Mouse (Mus musculus): ENCODE results near the gene Sftpa1.

Sftpa1 gene

GRCm38 (mm10) chr14:41160743-41161142, 29.2 kb downstream of the Sftpa1 start:
- DNase-seq (ENCODE audit: inconsistent ontology term) = peak; percentile 18

- peak; percentile 9 for DNase-seq (ENCODE audit: inconsistent ontology term)
These were observed 31.1 kb downstream of the Sftpa1 start for GRCm38 (mm10) chr14:41162663-41163062.

- no peak for DNase-seq (ENCODE audit: inconsistent ontology term)
These were observed 35.7 kb downstream of the Sftpa1 start for GRCm38 (mm10) chr14:41167278-41167677.

GRCm38 (mm10) chr14:41168567-41168966, 37.0 kb downstream of the Sftpa1 start:
- DNase-seq (ENCODE audit: inconsistent ontology term) = no peak

- no peak for DNase-seq (ENCODE audit: inconsistent ontology term)
These were observed 38.9 kb downstream of the Sftpa1 start for GRCm38 (mm10) chr14:41170514-41170913.

- DNase-seq (ENCODE audit: inconsistent ontology term) = no peak
These were observed 43.2 kb downstream of the Sftpa1 start for GRCm38 (mm10) chr14:41174802-41175201.

- no peak for DNase-seq (ENCODE audit: inconsistent ontology term)
These were observed 53.7 kb downstream of the Sftpa1 start, which contains the start of gene Sftpd for GRCm38 (mm10) chr14:41185059-41185821. TSS of gene Sftpd (minus strand) at chr14:41185149.

Data from Muller cell, postnatal 12 days (primary cell).